In genomic region chr11:85311645-85312490, GRCm38 (mm10) we compare ENCODE assay signal across 8 mouse cellular contexts. TPM values are rescaled to one million over a fixed set of nuclear protein-coding genes. Genes with fewer than 3 reads are reported as not detected.
DNase-seq lines count a peak whose midpoint lies in the region; ATAC-seq lines count a peak whose summit lies in the region.

No protein-coding gene starts in this region.

- peak; percentile 54 for ATAC-seq in frontal cortex, adult (ENCODE audit: low TSS enrichment)
- no peak; the same call in none of the 2 replicates for ATAC-seq in hindbrain, embryonic 12.5 days (ENCODE audit: low FRiP score)

- peaks cover 52% of the 10 kb centered on the region for H3K79me2 ChIP-seq in macrophage (ENCODE audit: inconsistent target)

- peaks cover 21% of the 10 kb centered on the region for H3K4me1 ChIP-seq in hindbrain, embryonic 12.5 days

- H3K9ac ChIP-seq in hindbrain, embryonic 12.5 days = peak overlapping the region; percentile 92

- H3K36me3 ChIP-seq in hindbrain, embryonic 12.5 days = peaks cover 10% of the 10 kb centered on the region
- no peaks in the 10 kb centered on the region for H3K36me3 ChIP-seq in macrophage (ENCODE audit: inconsistent target)

- peak; percentile 62 for DNase-seq in ZHBTc4 (ENCODE audit: low read depth, low spot score)
- peak; percentile 81 for DNase-seq in cerebellum, adult 9-10 months
- DNase-seq in layer of hippocampus, postnatal 25 days (ENCODE audit: extremely low spot score in 1 of 2, low spot score in 1 of 2) = peak; percentile 21 to 26
- DNase-seq in right cerebral cortex, postnatal 14 days = peak; percentile 23
- DNase-seq in yolk sac, embryonic 10.5 days (ENCODE audit: low spot score) = peak; percentile 56

- peak overlapping the region; percentile 69 for H3K4me2 ChIP-seq in hindbrain, embryonic 12.5 days (replicated peaks)

- under 1% methylated on average over 54 of the region's 56 CpGs for WGBS in hindbrain, embryonic 12.5 days
- WGBS in macrophage (ENCODE audit: missing documents) = under 1% methylated on average over 54 of the region's 56 CpGs

- peak overlapping the region; percentile 96 for H3K4me3 ChIP-seq in hindbrain, embryonic 12.5 days
- H3K4me3 ChIP-seq in macrophage (ENCODE audit: inconsistent target) = peak overlapping the region; percentile 86

- H3K27ac ChIP-seq in hindbrain, embryonic 12.5 days = peak overlapping the region; percentile 94
- H3K27ac ChIP-seq in macrophage = peak overlapping the region; percentile 37; the same call in 1 of the 2 replicates

- H3K27me3 ChIP-seq in hindbrain, embryonic 12.5 days = no peaks in the 10 kb centered on the region; the same call in 1 of the 2 replicates

- H3K9me3 ChIP-seq in hindbrain, embryonic 12.5 days (replicated peaks) = no peaks in the 10 kb centered on the region

RNA-seq across cellular contexts. Expression of gene Ppm1d, which starts 0.8 kb away (rescaled TPM):
- 27.8 and 27.9 TPM in 2 replicates for polyA plus RNA-seq in hindbrain, embryonic 12.5 days (2016; fragmentation: Nextera tagmentation; extraction: Ambion mirVana)
- total RNA-seq in layer of hippocampus, postnatal 25 days (2021) = 10 to 100 TPM; 15.0 to 16.3 TPM
- 10 to 100 TPM in 7 of 26 experiments, 1 to 10 TPM in 19; 3.8 to 16.5 (median 8.3) TPM for total RNA-seq in macrophage (2018; cell fraction: chromatin; rRNA removed)
- 10 to 100 TPM in 4 of 26 experiments, 1 to 10 TPM in 22; 5.0 to 11.0 (median 7.8) TPM for total RNA-seq in macrophage (2018; cell fraction: cytosol; rRNA removed)
- 10 to 100 TPM in 8 of 26 experiments, 1 to 10 TPM in 18; 5.4 to 13.4 (median 8.3) TPM for total RNA-seq in macrophage (2018; cell fraction: nucleus; rRNA removed)
- 5.7 to 10.9 TPM (median 7.2 TPM) in 3 replicates for polyA plus RNA-seq in macrophage (2018)

RNA-seq across cellular contexts. Expression of gene Bcas3, which starts 41.1 kb away (rescaled TPM):
- 33.9 and 36.8 TPM in 2 replicates for polyA plus RNA-seq in hindbrain, embryonic 12.5 days (2016; fragmentation: Nextera tagmentation; extraction: Ambion mirVana)
- total RNA-seq in layer of hippocampus, postnatal 25 days (2021) = 10 to 100 TPM; 67.5 to 68.6 TPM
- total RNA-seq in macrophage (2018; cell fraction: chromatin; rRNA removed) = 100 to 1,000 TPM in 11 of 26 experiments, 10 to 100 TPM in 15; 63.0 to 170 (median 95.4) TPM
- 10 to 100 TPM; 17.4 to 34.4 (median 25.3) TPM for total RNA-seq in macrophage (2018; cell fraction: cytosol; rRNA removed)
- total RNA-seq in macrophage (2018; cell fraction: nucleus; rRNA removed) = 100 to 1,000 TPM in 1 of 26 experiments, 10 to 100 TPM in 25; 23.7 to 121 (median 43.4) TPM
- polyA plus RNA-seq in macrophage (2018) = 11.9 to 28.7 TPM (median 26.9 TPM) in 3 replicates

Comparison
In these comparisons a context has a peak if more than half of its experiments do, and no peak if none do; other contexts are left out.
1. DNase-seq: peak in every context shown above with its lines; median percentile 81 in cerebellum, adult 9-10 months; 62 in ZHBTc4; 56 in yolk sac, embryonic 10.5 days; 24 in layer of hippocampus, postnatal 25 days; 23 in right cerebral cortex, postnatal 14 days.